Mouse (Mus musculus) midbrain, embryonic 16.5 days (tissue): Measurements from ENCODE around the gene Mpdu1. TPM values are rescaled to one million over a fixed set of nuclear protein-coding genes. Genes with fewer than 3 reads are reported as not detected.

Experiments used
- ATAC-seq: fragments of 200-750 bp; cut with Nextera tagmentation; 2 replicates; pipeline ENCODE4 v1.8.0; 2017; ENCODE audit warnings: moderate TSS enrichment
- H3K27ac ChIP-seq: fragments of 300-500 bp; sonication (generic); 2 replicates; pipeline ENCODE4 v1.5.1; 2014; ENCODE audit warnings: mild to moderate bottlenecking, low read length, mixed read lengths
- H3K27me3 ChIP-seq: fragments of 300-500 bp; sonication (generic); 2 replicates; pipeline ENCODE4 v1.6.1; 2014; ENCODE audit warnings: low read depth, low read length, mixed read lengths; ENCODE audit not compliant: control insufficient read depth, insufficient read depth
- H3K36me3 ChIP-seq: fragments of 300-500 bp; sonication (generic); 2 replicates; pipeline ENCODE4 v1.6.1; 2014; ENCODE audit warnings: mild to moderate bottlenecking, low read length, moderate library complexity, mixed read lengths; ENCODE audit not compliant: control insufficient read depth, insufficient read depth
- H3K4me1 ChIP-seq: fragments of 300-500 bp; sonication (generic); 2 replicates; pipeline ENCODE4 v1.6.1; 2014; ENCODE audit warnings: mild to moderate bottlenecking, low read length, mixed read lengths; ENCODE audit not compliant: control insufficient read depth, insufficient read depth
- H3K4me2 ChIP-seq: fragments of 300-500 bp; sonication (generic); 2 replicates; pipeline ENCODE4 v1.6.1; 2014; ENCODE audit warnings: mild to moderate bottlenecking, low read length, mixed read lengths
- H3K4me3 ChIP-seq: fragments of 300-500 bp; sonication (generic); 2 replicates; pipeline ENCODE4 v1.5.1; 2014; ENCODE audit warnings: low read depth, mild to moderate bottlenecking, low read length, moderate library complexity, mixed read lengths
- H3K9ac ChIP-seq: fragments of 300-500 bp; sonication (generic); 2 replicates; pipeline ENCODE4 v1.6.1; 2014; ENCODE audit warnings: low read depth, low read length, mixed read lengths
- H3K9me3 ChIP-seq: fragments of 300-500 bp; sonication (generic); replicated peaks from 2 replicates; pipeline ENCODE4 v1.6.1; 2014; ENCODE audit warnings: mild to moderate bottlenecking, low read length, mixed read lengths; ENCODE audit not compliant: control insufficient read depth, poor library complexity, severe bottlenecking
- WGBS: fragments of 180-500 bp; shearing (Covaris S2); extraction: QIAGEN DNeasy Blood & Tissue Kit; methylation state at CpG from one replicate; pipeline ENCODE4 v1.1.7; 2014; 5-methylcytosine and 5-hydroxymethylcytosine counted together
- polyA plus RNA-seq: library from polyadenylated mRNA; unstranded; fragments of >200 nt; fragmentation: Nextera tagmentation; extraction: Ambion mirVana; gene quantifications from 2 replicates; pipeline ENCODE4 v1.2.1, GENCODE M21; 2015

Gene Mpdu1
- polyA plus RNA-seq, 1 experiment from 2014 or later = 101 TPM

- Histone ChIP-seq H3K36me3 (no peaks in the 10 kb centered on the region), H3K4me1 (peaks cover 27% of the 10 kb centered on the region), H3K4me3 (no peak overlapping the region), H3K4me2 (no peak overlapping the region), H3K27ac (peak overlapping the region; percentile 89; the same call in 1 of the 2 replicates), H3K9me3 (no peaks in the 10 kb centered on the region), H3K9ac (no peak overlapping the region; the same call in 1 of the 2 replicates), H3K27me3 (no peaks in the 10 kb centered on the region)
- WGBS = 78% methylated on average over 12 of the region's 12 CpGs
- ATAC-seq = no peak
Observed at GRCm38 (mm10) chr11:69684128-69684745, 21.8 kb upstream of the Mpdu1 start.

GRCm38 (mm10) chr11:69683576-69683975, 21.1 kb upstream of the Mpdu1 start:
- ATAC-seq = no peak
- Histone ChIP-seq H3K27ac (peak overlapping the region; percentile 89), H3K36me3 (no peaks in the 10 kb centered on the region), H3K4me1 (peaks cover 30% of the 10 kb centered on the region), H3K9ac (peak overlapping the region; percentile 70; the same call in 1 of the 2 replicates), H3K4me2 (peak overlapping the region; percentile 93), H3K27me3 (no peaks in the 10 kb centered on the region), H3K4me3 (peak overlapping the region; percentile 29), H3K9me3 (no peaks in the 10 kb centered on the region)
- 83% methylated on average over 7 of the region's 7 CpGs for WGBS

- no peaks in the 10 kb centered on the region for H3K27me3 ChIP-seq
- peak overlapping the region; percentile 89 for H3K27ac ChIP-seq
- H3K9me3 ChIP-seq = no peaks in the 10 kb centered on the region
- H3K4me1 ChIP-seq = peaks cover 30% of the 10 kb centered on the region
- 16% methylated on average over 12 of the region's 12 CpGs for WGBS
- ATAC-seq = peak; percentile 47; the same call in 1 of the 2 replicates
- peak overlapping the region; percentile 93 for H3K4me2 ChIP-seq
- H3K9ac ChIP-seq = peak overlapping the region; percentile 70
- H3K36me3 ChIP-seq = no peaks in the 10 kb centered on the region
- H3K4me3 ChIP-seq = peak overlapping the region; percentile 29
Observed at GRCm38 (mm10) chr11:69682840-69683533, 20.5 kb upstream of the Mpdu1 start.

GRCm38 (mm10) chr11:69682209-69682839, 19.9 kb upstream of the Mpdu1 start:
- Histone ChIP-seq H3K36me3 (no peaks in the 10 kb centered on the region), H3K27me3 (no peaks in the 10 kb centered on the region), H3K9me3 (no peaks in the 10 kb centered on the region), H3K4me3 (peak overlapping the region; percentile 67), H3K4me2 (peak overlapping the region; percentile 93), H3K4me1 (peaks cover 30% of the 10 kb centered on the region), H3K9ac (peak overlapping the region; percentile 80), H3K27ac (peak overlapping the region; percentile 89)
- peak; percentile 9; the same call in 1 of the 2 replicates for ATAC-seq
- 26% methylated on average over 24 of the region's 24 CpGs for WGBS

- H3K9ac ChIP-seq = peak within 1 kb of the TSS; percentile 80
- H3K4me3 ChIP-seq = peak within 1 kb of the TSS; percentile 67
- under 1% methylated on average over 78 of the region's 80 CpGs for WGBS
- peaks cover 30% of the 10 kb centered on the region for H3K4me1 ChIP-seq
- H3K27ac ChIP-seq = peak within 1 kb of the TSS; percentile 89
- peak within 1 kb of the TSS; percentile 93 for H3K4me2 ChIP-seq
- H3K36me3 ChIP-seq = peaks cover 2% of the 10 kb centered on the region
- H3K9me3 ChIP-seq = no peaks in the 10 kb centered on the region
- H3K27me3 ChIP-seq = no peaks in the 10 kb centered on the region
- peak; percentile 97 for ATAC-seq
Observed at GRCm38 (mm10) chr11:69681314-69682208, 19.1 kb upstream of the Mpdu1 start, which contains the start of gene Senp3. TSS of gene Senp3 (minus strand) at chr11:69682084.

GRCm38 (mm10) chr11:69680136-69680855, 17.9 kb upstream of the Mpdu1 start:
- H3K27me3 ChIP-seq = no peaks in the 10 kb centered on the region
- H3K9me3 ChIP-seq = no peaks in the 10 kb centered on the region
- WGBS = 88% methylated on average over 26 of the region's 30 CpGs
- H3K4me3 ChIP-seq = peak overlapping the region; percentile 67
- H3K9ac ChIP-seq = no peak overlapping the region; the same call in 1 of the 2 replicates
- peak overlapping the region; percentile 93 for H3K4me2 ChIP-seq
- ATAC-seq = no peak
- H3K36me3 ChIP-seq = peaks cover 15% of the 10 kb centered on the region
- H3K4me1 ChIP-seq = peaks cover 30% of the 10 kb centered on the region
- H3K27ac ChIP-seq = no peak overlapping the region

GRCm38 (mm10) chr11:69679144-69679543, 16.7 kb upstream of the Mpdu1 start:
- ATAC-seq = no peak
- no peaks in the 10 kb centered on the region for H3K27me3 ChIP-seq
- no peak overlapping the region for H3K9ac ChIP-seq
- H3K36me3 ChIP-seq = peaks cover 21% of the 10 kb centered on the region
- H3K4me3 ChIP-seq = no peak overlapping the region
- no peak overlapping the region for H3K27ac ChIP-seq
- H3K9me3 ChIP-seq = no peaks in the 10 kb centered on the region
- WGBS = 100% methylated on average over 2 of the region's 2 CpGs
- H3K4me2 ChIP-seq = no peak overlapping the region
- peaks cover 30% of the 10 kb centered on the region for H3K4me1 ChIP-seq

GRCm38 (mm10) chr11:69672211-69672706, 9.8 kb upstream of the Mpdu1 start, which contains the start of gene Eif4a1:
TSS of gene Eif4a1 (minus strand) at chr11:69672423.
- under 1% methylated on average over 36 of the region's 36 CpGs for whole genome bisulfite sequencing
- H3K9me3 ChIP-seq = no peaks in the 10 kb centered on the region
- peak within 1 kb of the TSS; percentile 97 for H3K4me3 ChIP-seq
- peak within 1 kb of the TSS; percentile 95 for H3K4me2 ChIP-seq
- peaks cover 25% of the 10 kb centered on the region for H3K4me1 ChIP-seq
- H3K27ac ChIP-seq = peak within 1 kb of the TSS; percentile 98
- ATAC-seq = peak; percentile 97
- peaks cover 42% of the 10 kb centered on the region for H3K36me3 ChIP-seq
- peak within 1 kb of the TSS; percentile 99 for H3K9ac ChIP-seq
- no peaks in the 10 kb centered on the region for H3K27me3 ChIP-seq
